Mouse (Mus musculus): ENCODE results near the gene Mmab.
A peak's percentile ranks its signal among the peaks of the same experiment; 100 is the strongest.

The Mmab gene

DNA sequence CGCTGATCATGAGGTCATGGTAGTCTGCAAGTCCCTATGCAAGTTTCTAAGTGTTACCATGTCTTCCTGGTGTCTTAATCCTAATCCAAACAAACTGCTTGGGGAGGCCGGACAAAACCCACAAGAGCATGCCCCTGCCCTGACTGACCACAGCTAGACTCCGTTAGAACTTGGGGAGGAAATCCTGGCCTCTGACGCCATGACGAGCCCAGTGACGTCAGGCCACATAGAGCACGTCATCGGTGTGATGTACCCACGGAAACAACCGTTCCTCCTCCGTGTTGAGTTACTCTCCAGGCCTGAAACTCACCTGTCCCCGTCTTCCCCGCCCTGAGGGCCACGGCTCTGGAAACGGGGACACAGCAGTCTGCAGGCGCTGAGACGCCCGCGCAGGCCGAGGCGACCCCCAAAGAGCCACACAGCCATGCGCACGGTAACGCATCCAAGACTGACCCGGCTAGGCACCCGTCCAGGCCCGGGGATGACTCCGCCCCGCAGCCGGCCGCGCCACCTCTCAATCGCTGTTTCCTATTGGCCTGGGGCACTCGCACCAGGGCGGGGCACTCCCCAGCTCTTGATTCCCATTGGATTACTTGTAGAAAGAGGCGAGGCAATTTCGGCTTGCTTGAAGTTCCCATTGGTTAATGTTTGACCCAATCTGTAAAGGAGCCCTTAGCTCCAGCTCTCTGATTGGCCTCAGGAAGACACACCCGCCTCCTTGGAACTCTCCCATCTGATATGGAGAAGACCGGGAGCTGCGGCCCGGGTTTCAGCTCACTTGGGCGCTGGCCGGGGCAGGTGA is at the start of gene Mmab, which contains the start of gene Mvk:
Gene Mmab (minus strand): TSS at position 495 of the 802 bp plus-strand sequence.
Gene Mvk (plus strand): TSS at position 704 of the 802 bp plus-strand sequence.
- peak; percentile 99 for ATAC-seq (ENCODE audit: insufficient number of reproducible peaks, low FRiP score, low TSS enrichment)

DNA sequence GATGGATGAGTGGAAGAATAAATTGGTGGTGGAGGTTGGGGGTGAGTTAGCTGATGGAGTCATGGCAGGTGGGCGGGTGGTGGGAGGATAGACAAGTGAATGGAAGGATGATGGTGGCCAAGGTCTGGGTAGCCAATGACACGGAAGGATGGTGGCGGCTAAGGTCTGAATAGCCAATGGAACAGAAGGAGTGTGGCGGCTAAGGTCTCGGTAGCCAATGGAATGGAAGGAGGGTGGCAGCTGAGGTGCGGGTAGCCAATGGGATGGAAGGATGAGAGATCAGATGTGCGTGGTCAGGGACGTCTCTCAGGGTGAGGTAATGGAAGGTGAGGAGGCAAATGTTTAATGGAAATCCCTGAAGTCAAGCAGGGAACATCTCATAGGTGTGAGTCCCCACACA is 46.4 kb upstream of the Mmab start:
- ATAC-seq (ENCODE audit: insufficient number of reproducible peaks, low FRiP score, low TSS enrichment), result no peak

DNA sequence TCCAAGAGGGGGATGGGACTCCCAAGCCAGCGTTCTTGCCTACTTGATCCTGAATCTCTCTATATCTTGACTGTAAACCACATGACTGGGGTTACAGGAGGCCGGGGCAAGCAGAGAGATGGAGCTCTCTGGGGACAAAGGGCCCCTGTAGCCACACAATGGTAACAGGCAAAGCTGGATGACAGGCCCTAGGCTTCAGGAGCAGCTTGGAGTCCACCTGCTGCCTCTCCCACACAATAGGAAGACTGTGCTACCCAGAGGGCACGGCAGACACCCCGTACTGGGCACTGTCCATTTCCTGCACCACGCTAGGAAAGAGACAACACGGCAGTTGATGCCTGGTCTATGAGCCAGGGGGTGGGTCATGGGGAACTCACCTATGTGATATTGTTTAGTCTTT is 45.7 kb upstream of the Mmab start:
- no peak for ATAC-seq (ENCODE audit: insufficient number of reproducible peaks, low FRiP score, low TSS enrichment)

DNA sequence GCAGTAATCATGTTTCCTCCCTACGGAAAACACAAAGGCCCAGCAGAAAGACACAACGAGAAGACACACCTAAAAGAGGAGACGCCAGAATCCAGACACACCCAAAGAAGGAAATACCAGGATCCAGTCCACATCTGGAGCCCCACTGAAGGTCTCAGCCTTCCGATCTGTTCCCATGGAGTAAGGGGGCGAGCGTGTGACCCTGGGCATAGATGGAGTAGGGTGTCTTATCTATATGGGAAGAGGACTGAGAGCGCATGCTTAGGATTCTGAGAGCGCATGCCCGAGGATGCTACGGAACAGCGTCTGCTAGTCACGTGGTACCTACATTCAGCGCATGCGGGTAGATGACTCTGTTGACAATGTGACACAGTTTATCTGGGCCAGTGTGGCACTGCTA is 41.8 kb upstream of the Mmab start:
- ATAC-seq (ENCODE audit: insufficient number of reproducible peaks, low FRiP score, low TSS enrichment), result no peak

DNA sequence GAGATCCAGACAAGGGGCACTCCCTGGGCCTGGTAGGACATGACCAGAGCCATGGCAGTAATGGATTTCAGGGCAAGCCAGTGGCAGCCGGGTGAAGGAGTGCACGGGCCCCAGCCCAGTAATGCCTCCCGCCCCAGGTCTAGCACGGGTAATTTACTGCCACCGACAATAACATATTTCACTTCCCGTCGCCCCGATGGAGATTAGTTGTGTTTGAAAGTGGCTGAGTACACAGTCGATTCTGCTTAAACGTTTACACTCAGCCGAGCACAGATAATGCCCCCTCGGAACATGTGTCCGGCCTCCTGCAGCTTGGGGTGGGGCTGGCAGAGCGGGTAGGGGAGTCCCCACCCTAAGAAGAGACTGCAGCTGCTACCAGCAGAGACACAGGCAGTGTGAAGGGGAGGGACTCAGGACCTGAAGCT is 38.7 kb upstream of the Mmab start:
- no peak for ATAC-seq (ENCODE audit: insufficient number of reproducible peaks, low FRiP score, low TSS enrichment)

DNA sequence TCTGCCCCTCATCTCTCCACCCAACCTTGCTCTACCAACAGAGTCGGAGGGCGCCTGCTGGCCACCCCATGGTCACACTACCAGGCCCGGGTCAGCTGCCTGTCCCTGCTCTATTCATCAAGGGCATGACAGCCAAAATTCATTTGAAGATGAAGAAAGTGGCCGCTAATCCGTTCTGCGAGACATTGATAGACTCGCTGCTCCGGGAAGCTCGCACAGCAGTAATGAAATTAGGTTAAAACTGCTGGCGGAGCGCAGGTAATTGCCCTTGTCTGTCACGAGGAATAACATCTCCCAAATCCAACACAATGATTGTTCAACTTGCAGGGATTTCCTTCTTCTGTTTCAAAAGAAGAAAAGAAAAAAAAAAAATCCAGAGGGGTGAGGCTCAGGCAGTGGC is 34.4 kb upstream of the Mmab start:
- no peak for ATAC-seq (ENCODE audit: insufficient number of reproducible peaks, low FRiP score, low TSS enrichment)

DNA sequence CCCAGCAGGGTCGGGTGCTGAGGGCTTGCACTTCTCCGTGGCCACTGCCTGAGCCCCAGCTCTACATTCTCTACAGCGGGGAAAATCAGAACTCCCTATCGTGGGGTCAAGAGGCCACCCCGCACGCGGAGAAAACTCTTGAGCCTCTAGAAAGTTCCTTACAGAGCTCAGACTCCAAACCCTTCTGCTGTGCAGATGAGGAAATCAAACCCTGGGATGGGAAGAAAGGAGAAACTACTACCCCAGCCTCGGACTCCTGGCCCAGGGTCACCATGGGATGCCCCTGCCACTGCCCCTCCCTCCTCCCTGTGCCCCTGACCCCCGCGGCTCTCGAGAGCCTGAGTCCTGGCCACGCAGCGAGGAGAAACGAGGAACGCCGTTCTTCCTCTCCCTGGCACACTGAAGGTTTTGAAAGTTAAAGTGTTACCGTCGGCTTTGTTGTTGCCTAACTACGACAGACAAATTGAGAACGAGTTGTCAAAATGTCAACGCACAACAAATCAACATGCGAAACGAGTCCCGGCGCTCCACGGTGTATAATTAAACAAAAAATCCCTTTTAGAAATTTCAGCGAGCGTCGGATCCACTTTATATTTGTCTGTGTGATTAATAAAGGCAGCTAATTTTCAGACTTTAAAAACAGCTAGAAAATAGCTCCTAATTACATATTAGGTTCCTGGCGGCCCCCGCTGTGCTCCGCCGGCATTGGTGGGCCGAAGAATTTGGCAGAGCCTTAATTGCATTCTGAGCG is 31.1 kb upstream of the Mmab start:
- ATAC-seq (ENCODE audit: insufficient number of reproducible peaks, low FRiP score, low TSS enrichment), result no peak

DNA sequence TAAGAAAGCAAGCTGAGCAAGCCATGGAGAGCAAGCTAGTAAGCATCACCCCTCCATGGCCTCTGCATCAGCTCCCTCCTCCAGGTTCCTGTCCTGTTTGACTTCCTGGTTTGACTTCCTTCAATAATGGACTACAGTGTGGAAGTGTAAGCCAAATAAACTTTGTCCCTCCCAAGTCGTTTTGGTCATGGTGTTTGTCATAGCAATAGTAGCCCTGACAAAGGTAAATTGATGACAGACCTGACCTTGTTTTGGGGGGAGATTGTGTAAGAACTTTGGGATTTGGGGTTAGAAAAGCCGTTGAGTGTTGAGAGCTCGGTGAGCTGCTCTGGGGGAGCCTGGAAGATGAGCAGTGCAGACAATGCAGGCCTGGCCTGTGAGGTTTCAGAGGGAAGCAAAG is 26.5 kb upstream of the Mmab start:
- no peak for ATAC-seq (ENCODE audit: insufficient number of reproducible peaks, low FRiP score, low TSS enrichment)

DNA sequence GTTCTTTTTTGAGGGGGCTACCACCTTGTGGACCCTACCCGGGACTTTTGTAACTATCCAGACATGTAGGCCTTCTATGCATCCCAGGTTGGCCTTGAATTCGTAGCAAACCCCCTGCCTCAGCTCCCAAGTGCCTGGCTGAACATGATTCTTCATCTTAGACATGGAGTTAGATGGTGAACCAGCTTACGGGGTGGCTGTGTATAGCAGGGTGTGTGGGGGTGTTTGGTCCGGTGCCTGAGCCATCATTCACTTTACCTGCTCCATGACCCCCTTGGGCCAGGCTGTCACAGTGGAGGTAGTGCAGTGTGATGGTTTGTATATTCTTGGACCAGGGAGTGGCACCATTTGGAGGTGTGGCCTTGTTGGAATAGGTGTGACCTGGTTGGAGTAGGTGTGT is 24.1 kb upstream of the Mmab start:
- ATAC-seq (ENCODE audit: insufficient number of reproducible peaks, low FRiP score, low TSS enrichment), result no peak

DNA sequence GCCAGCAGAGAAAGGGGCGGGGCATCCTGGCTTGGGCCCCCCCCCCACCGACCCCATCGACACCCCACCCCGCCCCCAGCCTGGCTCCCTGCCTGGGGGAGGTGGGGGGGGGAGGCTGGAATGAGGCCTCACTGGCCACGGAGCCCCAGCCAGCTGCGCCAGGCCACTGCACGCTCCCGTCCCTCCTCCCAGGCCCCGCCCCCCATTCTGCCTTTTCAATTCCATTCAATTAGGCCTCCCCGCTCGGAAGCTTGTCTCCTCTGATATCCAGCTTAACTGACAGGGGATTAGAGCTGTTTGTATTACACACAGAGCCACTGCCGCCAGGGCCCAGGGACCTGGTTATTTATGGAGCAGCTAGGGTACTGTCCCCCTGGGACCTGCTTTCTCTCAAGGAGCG is 23.6 kb upstream of the Mmab start:
- ATAC-seq (ENCODE audit: insufficient number of reproducible peaks, low FRiP score, low TSS enrichment), result no peak

DNA sequence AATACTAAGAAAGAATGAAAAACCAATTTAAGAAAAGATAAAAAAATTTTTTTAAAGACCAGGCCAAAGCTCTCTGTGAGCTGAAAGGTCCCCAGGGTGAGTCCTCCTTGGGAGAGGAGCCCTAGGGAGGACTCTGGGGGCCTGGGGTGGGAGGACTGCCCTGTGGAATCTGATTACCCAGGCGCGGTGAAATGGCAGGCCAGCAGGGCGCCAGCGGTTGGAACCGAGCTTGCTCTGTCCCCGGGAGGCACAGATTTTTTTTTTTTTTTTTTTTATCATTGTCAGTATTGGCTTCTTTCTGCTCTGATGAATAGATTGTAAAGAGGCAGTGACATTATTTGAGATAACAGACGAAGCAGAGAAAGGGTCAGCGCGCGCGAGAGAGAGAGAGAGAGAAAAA is 23.2 kb upstream of the Mmab start:
- no peak for ATAC-seq (ENCODE audit: insufficient number of reproducible peaks, low FRiP score, low TSS enrichment)

DNA sequence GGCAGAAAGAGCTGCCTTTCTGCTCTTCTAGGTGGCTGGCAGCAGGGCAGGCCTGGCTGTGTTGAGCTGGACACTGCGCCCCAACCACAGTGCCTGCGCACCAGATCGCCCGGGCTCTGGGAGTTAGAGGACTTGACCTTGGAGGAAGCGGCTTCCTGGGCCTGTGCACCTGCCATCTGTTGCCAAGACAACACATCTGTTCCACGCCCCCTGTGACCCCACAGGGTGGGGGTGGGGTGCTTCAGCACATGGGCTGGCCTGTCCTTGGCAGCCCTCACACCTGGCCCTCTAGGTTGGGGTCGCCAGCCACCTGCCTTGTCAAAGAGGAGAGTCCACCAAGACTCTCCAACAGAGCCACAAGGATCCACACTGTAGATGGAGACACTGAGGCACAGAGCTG is 21.8 kb upstream of the Mmab start:
- ATAC-seq (ENCODE audit: insufficient number of reproducible peaks, low FRiP score, low TSS enrichment), result no peak

DNA sequence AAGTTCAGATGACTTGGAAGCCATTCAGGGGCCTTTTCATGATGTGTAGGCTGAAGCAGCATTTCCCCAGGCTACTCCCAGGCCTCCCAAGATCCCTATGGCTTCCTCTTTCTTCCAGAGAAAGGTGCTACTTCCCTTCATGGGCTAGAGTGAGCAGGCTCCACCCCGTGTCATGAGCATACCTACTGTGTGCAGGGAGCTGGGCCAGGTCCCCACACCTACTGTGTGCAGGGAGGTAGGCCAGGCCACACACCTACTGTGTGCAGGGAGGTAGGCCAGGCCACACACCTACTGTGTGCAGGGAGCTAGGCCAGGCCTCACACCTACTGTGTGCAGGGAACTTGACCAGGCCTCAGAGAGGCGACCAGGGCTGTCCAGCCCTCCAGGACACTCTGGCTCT is 20.7 kb upstream of the Mmab start:
- no peak for ATAC-seq (ENCODE audit: insufficient number of reproducible peaks, low FRiP score, low TSS enrichment)

DNA sequence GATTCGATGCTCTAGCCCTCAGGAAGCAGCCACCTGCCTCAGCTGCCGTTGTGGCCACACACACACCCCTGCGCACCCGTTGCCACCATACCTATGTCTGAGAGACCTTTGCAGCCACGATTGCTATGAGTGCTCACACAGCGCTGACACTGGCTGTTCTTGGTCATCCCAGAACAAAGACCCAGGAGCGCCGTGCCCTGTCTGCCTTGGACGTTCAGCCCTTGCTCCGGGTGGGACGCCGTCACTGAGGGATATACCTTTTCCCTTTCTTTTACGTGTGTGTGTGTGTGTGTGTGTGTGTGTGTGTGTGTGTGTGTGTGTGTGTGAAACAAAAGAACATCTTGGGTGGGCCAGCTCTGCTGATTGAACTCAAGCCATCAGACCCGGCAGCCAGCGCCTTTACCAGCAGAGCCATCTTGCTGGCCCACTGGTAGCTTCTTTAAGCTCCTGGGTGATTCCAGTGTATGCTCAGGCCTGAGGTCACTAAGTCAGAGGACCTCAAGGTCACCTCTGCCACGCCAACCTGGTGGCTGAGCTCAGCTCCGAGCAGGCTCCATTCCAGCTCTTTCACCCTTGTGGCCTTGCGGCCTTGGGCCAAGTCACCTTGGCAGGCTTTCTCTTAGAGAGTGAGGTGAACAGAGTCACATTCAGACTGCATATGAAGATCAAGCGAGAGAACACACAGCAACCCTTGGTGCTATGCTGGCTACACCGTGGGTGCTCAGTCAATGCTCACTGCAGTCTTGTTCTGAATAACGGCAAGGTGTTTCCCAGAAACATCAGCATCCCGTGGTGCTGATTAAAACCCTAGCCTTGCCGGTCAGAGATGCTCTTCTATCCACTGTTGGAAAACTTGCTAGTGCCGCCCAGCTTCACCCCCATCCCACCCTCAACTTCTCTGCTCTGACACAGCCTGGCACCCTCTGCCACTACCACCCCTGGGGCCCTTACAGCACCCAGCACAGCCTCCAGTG is 18.5 kb upstream of the Mmab start:
- ATAC-seq (ENCODE audit: insufficient number of reproducible peaks, low FRiP score, low TSS enrichment), result no peak

DNA sequence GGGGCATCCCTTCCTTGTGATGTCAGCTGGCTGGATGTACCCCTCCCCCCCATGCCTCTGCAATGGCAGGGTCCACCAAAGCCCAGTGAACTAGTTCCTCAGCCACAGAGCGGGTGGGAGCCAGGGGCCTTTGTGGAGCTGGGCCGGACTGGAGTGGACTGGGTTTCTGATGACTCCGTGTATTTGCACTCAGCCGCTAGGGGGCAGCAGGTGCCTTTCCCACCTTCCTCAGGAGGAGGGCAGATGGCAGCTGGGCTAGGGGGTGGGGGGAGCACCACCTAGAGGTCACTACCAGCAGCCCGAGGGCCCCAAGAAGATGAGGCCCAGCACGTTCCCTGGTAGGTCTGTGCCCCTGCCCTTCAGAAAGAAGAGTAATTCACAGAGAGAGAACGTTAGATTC is 17.4 kb upstream of the Mmab start:
- ATAC-seq (ENCODE audit: insufficient number of reproducible peaks, low FRiP score, low TSS enrichment), result peak; percentile 57; the same call in 1 of the 2 replicates

DNA sequence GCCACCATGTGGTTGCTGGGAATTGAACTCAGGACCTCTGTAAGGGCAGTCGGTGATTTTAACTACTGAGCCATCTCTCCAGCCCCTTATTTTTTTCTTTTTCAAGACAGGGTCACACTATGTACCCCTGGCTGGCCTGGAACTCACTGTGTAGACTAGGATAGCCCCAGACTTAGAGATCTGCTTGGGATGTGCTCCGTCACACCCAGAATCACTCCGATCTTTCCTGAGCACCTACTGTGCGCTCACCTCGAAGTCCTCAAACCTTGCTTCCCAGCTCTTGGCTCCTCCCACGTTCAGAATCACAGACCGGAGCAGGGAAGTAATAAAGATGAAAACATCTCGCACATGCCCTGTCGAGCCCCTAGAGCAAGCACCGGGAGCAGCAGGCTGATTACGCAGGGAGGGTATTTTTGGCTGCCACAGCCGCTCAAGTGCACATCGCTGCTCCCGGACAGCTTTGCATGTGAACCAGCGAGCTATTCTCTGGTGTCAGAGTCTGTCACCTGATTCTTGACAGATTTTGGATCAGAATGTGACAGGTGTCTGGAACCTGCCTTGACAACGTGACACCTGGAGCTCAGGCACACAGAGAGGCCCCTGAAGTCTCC is 13.2 kb upstream of the Mmab start:
- no peak for ATAC-seq (ENCODE audit: insufficient number of reproducible peaks, low FRiP score, low TSS enrichment)

DNA sequence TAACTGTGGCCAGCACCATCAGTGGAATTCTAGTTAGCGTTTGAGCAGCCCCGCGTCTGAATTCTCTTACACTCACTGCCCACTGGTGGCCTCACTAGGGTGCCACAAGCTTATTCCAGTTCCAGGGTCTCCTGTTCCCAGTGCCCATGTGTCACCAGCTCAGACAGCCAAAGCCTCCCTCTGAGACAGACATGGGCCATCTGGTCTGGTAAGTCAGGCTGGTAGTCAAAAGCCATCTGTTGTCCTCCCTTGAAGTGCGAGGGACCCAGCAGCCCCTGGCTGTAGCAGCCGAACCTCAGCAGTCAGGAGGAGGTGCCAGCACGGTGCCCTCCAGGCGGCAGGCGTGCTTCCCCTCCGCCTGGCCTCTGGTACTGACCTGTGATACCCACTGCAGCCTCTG is 12.4 kb upstream of the Mmab start:
- ATAC-seq (ENCODE audit: insufficient number of reproducible peaks, low FRiP score, low TSS enrichment), result peak; percentile 74; the same call in 1 of the 2 replicates

DNA sequence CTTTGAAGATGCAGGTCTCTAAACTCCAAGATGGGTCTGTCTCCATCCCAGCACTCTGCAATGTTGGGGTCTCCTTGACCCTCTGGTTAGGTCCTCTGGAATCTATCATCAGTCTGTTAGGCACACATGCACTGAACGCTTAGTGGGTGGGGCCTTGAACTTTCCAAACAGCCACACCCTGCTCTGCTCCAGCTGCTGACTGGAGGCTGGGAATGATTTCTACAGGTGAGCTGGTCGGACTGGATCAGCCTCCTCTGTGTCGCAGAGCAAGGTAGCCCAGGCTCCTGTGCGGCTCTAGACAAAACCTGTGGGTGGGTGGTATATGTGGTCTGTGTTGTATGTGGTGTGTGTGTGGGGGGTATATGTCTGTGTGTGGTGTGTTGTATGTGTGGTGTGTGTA is 5.2 kb upstream of the Mmab start:
- no peak for ATAC-seq (ENCODE audit: insufficient number of reproducible peaks, low FRiP score, low TSS enrichment)

DNA sequence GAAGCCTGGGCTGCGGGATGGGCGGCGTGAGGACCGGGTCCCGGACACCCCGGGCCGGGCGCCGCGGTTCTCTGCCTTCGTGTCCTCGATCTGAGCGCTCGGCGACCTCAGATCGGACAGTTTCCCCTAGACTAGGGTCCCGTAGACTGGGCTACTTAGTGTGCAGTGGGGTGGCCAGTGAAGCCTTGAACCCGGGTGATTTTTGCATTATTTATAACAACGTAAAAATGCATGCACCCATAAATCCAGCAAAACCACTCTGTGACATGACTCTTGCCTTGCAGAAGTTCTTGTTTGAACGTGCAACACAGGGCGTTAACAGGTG is 470 bp upstream of the Mmab start:
- ATAC-seq (ENCODE audit: insufficient number of reproducible peaks, low FRiP score, low TSS enrichment), result no peak

DNA sequence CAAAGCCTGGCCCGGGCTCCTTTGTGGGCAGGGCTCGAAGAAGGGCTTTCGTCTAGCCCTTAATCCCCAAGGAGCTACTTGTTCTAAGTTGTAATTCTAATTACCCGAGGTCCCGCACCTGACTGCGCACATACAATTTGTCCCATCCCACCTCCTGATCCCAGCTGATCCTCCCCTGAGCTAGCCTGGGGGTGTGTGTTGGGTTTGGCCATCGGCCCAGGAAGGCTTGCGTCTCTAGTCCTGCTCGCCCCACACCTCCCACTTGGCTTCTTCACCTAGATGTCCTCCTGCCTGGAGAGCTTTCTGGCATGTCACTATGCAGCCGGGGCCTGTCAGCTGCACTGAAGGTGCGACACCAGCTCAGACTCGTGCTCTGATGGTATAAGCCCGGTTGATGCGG is 8.3 kb downstream of the Mmab start:
- ATAC-seq (ENCODE audit: insufficient number of reproducible peaks, low FRiP score, low TSS enrichment), result no peak

All from cerebellum, adult (tissue).